Mouse (Mus musculus) small intestine, adult 2 months (tissue): ENCODE data around the gene Esrra. TPM values are rescaled to one million over a fixed set of nuclear protein-coding genes. Genes with fewer than 3 reads are reported as not detected.
A peak's percentile ranks its signal among the peaks of the same experiment; 100 is the strongest.

Source experiments
- H3K27ac ChIP-seq: fragments of 200-500 bp; 2 replicates; pipeline ENCODE4 v1.5.1; 2012; ENCODE audit warnings: low read depth, low read length, control low read depth, inconsistent platforms; ENCODE audit not compliant: insufficient read depth
- H3K27me3 ChIP-seq: fragments of 200-500 bp; 2 replicates; pipeline ENCODE4 v1.6.1; 2012; ENCODE audit warnings: mild to moderate bottlenecking, moderate library complexity, low read length, inconsistent platforms; ENCODE audit not compliant: control insufficient read depth, insufficient read depth
- H3K36me3 ChIP-seq: fragments of 200-500 bp; 2 replicates; pipeline ENCODE4 v1.6.1; 2012; ENCODE audit warnings: mild to moderate bottlenecking, low read length, control low read depth, inconsistent platforms; ENCODE audit not compliant: control insufficient read depth, insufficient read depth
- H3K4me1 ChIP-seq: fragments of 200-500 bp; 2 replicates; pipeline ENCODE4 v1.6.1; 2012; ENCODE audit warnings: low read length, inconsistent platforms, mixed read lengths; ENCODE audit not compliant: control insufficient read depth, insufficient read depth, insufficient read length
- H3K4me3 ChIP-seq: fragments of 200-500 bp; 2 replicates; pipeline ENCODE4 v1.5.1; 2012; ENCODE audit warnings: low read depth, mild to moderate bottlenecking, control low read depth, inconsistent platforms, low read length, moderate library complexity
- CTCF ChIP-seq: fragments of 200-500 bp; IDR thresholded peaks from 2 replicates; pipeline ENCODE4 v1.5.1; 2012; ENCODE audit warnings: low read depth, mild to moderate bottlenecking, control low read depth, inconsistent platforms, low read length, moderate library complexity, mixed read lengths; ENCODE audit not compliant: insufficient replicate concordance, insufficient read length; ENCODE audit errors: extremely low read depth
- POLR2A ChIP-seq: fragments of 200-500 bp; IDR thresholded peaks from 2 replicates; pipeline ENCODE4 v1.6.1; 2012; ENCODE audit warnings: low read depth, mild to moderate bottlenecking, control low read depth, inconsistent platforms, low read length, moderate library complexity
- WGBS: fragments of 180-500 bp; shearing (Covaris S2); methylation state at CpG from one replicate; pipeline ENCODE4 v1.1.7; 2018; 5-methylcytosine and 5-hydroxymethylcytosine counted together
- polyA plus RNA-seq: library from polyadenylated mRNA; depleted of rRNA; stranded (reverse); fragments of >200 nt; gene quantifications from 2 replicates; pipeline ENCODE4 v1.2.3, GENCODE M21; 2012

Gene Esrra
- polyA plus RNA-seq, 1 experiment: 346 TPM

- peaks cover 18% of the 10 kb centered on the region for H3K4me1 ChIP-seq
- H3K4me3 ChIP-seq: peak overlapping the region; percentile 37
- peaks cover 22% of the 10 kb centered on the region for H3K36me3 ChIP-seq
- H3K27me3 ChIP-seq: no peaks in the 10 kb centered on the region
- TF ChIP-seq CTCF: no peak
- TF ChIP-seq POLR2A: no peak
- peak overlapping the region; percentile 79 for H3K27ac ChIP-seq
Measured at GRCm38 (mm10) chr19:6919431-6919830, 2.2 kb downstream of the Esrra start.

DNA sequence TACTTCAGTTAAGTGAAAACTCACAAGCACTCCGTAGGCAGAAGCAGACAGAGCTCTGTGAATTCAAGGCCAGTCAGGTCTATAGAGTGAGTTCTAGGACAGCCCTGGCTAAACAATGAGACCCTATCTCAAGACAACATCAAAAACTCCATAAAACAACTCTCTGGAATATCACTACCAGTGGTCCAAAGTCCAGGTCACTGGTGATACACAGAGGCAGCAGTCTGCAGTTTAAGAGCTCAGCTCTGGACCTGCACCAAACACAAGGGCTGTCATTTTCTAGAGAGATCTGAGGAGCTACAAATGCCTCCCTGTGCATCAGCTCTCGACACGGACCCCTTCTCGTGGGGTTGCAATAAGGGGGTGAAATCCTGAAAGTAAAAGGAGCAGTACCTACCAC lies 3.3 kb downstream of the Esrra start:
- peaks cover 33% of the 10 kb centered on the region for H3K36me3 ChIP-seq
- TF ChIP-seq CTCF (no peak), POLR2A (no peak; the same call in 1 of the 2 replicates)
- H3K4me1 ChIP-seq: peaks cover 18% of the 10 kb centered on the region
- no peaks in the 10 kb centered on the region for H3K27me3 ChIP-seq
- H3K4me3 ChIP-seq: no peak overlapping the region
- H3K27ac ChIP-seq: peak overlapping the region; percentile 73
- 29% methylated on average over 4 of the region's 4 CpGs for WGBS

DNA sequence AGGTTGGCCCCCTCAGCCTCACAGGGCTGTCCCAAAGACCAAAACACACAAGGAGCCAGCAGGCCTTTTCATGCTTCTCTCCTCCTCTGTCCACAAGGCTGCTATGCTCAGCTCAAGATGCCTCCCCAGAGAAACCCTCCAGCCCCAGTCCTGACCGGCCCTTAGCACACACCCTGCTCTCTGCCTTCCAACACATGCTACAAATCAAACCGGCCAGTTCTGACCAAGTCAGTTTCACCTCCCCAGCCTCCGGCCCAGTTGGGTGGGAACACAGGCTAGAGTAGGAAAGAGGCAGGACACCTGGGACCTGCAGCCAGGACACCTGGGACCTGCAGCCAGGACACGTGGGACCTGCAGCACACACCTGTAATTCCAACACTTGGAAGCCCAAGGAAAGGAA lies 5.1 kb downstream of the Esrra start:
- H3K36me3 ChIP-seq: peaks cover 51% of the 10 kb centered on the region
- no peak overlapping the region for H3K4me3 ChIP-seq
- no peak for TF ChIP-seq CTCF
- no peak for TF ChIP-seq POLR2A
- H3K27me3 ChIP-seq: no peaks in the 10 kb centered on the region
- no peak overlapping the region for H3K27ac ChIP-seq
- peaks cover 16% of the 10 kb centered on the region for H3K4me1 ChIP-seq
- 63% methylated on average over 4 of the region's 4 CpGs for WGBS

- no peak overlapping the region for H3K4me3 ChIP-seq
- H3K27me3 ChIP-seq: no peaks in the 10 kb centered on the region
- no peak overlapping the region for H3K27ac ChIP-seq
- 75% methylated on average over 4 of the region's 4 CpGs for WGBS
- no peak for TF ChIP-seq POLR2A
- TF ChIP-seq CTCF: no peak
- peaks cover 16% of the 10 kb centered on the region for H3K4me1 ChIP-seq
- H3K36me3 ChIP-seq: peaks cover 58% of the 10 kb centered on the region
Measured at GRCm38 (mm10) chr19:6915276-6915675, 6.3 kb downstream of the Esrra start.

DNA sequence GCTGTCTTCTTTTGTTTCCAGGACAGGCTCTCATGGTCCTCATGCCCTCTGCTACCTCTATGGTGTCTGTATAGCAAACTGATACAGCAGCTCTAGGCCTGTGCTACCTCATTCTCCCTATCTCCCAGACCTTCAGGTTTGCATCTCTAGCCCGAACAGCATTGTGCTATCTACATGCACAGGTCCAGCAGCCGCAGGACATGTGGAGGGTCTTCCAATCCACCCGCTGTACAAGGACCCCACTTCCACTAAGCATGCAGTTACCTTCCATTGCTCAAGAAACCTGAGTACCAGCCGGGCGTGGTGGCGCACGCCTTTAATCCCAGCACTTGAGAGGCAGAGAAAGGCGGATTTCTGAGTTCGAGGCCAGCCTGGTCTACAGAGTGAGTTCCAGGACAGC lies 7.1 kb downstream of the Esrra start:
- H3K4me1 ChIP-seq: peaks cover 12% of the 10 kb centered on the region
- WGBS: 87% methylated on average over 9 of the region's 9 CpGs

GRCm38 (mm10) chr19:6913991-6914390 lies 7.6 kb downstream of the Esrra start:
- Histone ChIP-seq H3K4me1 (peaks cover 9% of the 10 kb centered on the region), H3K4me3 (no peak overlapping the region), H3K27ac (no peak overlapping the region), H3K27me3 (no peaks in the 10 kb centered on the region), H3K36me3 (peaks cover 55% of the 10 kb centered on the region)
- TF ChIP-seq POLR2A: no peak
- 80% methylated on average over 11 of the region's 11 CpGs for WGBS

More for the DNA sequence above, 7.1 kb downstream of the Esrra start:
- H3K27ac ChIP-seq: no peak overlapping the region
- no peak overlapping the region for H3K4me3 ChIP-seq
- no peaks in the 10 kb centered on the region for H3K27me3 ChIP-seq
- TF ChIP-seq POLR2A (no peak), CTCF (no peak)
- peaks cover 58% of the 10 kb centered on the region for H3K36me3 ChIP-seq

DNA sequence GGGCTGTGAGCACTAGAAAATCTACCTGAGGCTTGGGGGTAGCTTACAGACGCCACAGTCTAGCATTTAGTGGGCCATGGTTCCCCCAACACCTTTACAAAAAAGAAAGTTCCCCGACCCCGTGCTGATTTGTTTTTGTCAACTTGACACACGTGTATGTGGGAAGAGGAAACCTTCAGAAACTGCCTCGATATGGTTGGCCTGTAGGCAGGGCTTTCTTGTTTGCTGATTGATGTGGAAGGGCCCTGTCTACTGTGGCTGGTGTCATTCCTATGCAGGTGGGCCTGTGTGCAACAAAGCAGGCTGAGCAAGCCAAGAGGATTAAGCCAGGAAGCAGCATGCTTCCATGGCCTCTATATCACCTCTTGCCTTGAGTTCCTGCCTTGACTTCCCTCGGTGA lies 8.6 kb downstream of the Esrra start:
- 68% methylated on average over 6 of the region's 6 CpGs for WGBS
- peaks cover 4% of the 10 kb centered on the region for H3K4me1 ChIP-seq
- no peak overlapping the region for H3K27ac ChIP-seq
- H3K36me3 ChIP-seq: peaks cover 50% of the 10 kb centered on the region
- H3K4me3 ChIP-seq: no peak overlapping the region
- H3K27me3 ChIP-seq: no peaks in the 10 kb centered on the region
- TF ChIP-seq POLR2A (no peak), CTCF (no peak)
